Mouse (Mus musculus) T-helper 1 cell (primary cell): ENCODE measurements around the gene Ndufa4l2.

ENCODE experiments used
- in situ Hi-C: fragments of 300-600 bp; cut with MboI, MseI; formaldehyde crosslinking; loops from one replicate; pipeline ENCODE4 v1.15.1; 2025; ENCODE audit warnings: high pct_unique_total_duplicates

The Ndufa4l2 gene

GRCm38 (mm10) chr10:127509837-127510701, 4.7 kb upstream of the Ndufa4l2 start:
- in situ Hi-C loops = loop anchor here (5.0 to 10.0 kb wide), 2 partner anchors 32 to 575 kb away; partner anchors contain the start of gene Atp5b

- in situ Hi-C loops = loop anchor here (10.0 kb wide), 1 partner anchor 574 kb away; the partner anchor contains the start of gene Atp5b
Measured at GRCm38 (mm10) chr10:127510895-127511617, 3.7 kb upstream of the Ndufa4l2 start.

GRCm38 (mm10) chr10:127511634-127512306, 3.0 kb upstream of the Ndufa4l2 start:
- in situ Hi-C loops = loop anchor here (10.0 kb wide), 1 partner anchor 573 kb away; the partner anchor contains the start of gene Atp5b

GRCm38 (mm10) chr10:127512307-127512666, 2.5 kb upstream of the Ndufa4l2 start:
- in situ Hi-C loops = loop anchor here (10.0 kb wide), 1 partner anchor 573 kb away; the partner anchor contains the start of gene Atp5b

GRCm38 (mm10) chr10:127512813-127513212, 2.0 kb upstream of the Ndufa4l2 start:
- in situ Hi-C loops = loop anchor here (10.0 kb wide), 1 partner anchor 572 kb away; the partner anchor contains the start of gene Atp5b

GRCm38 (mm10) chr10:127513501-127514091, 1.2 kb upstream of the Ndufa4l2 start:
- in situ Hi-C loops = loop anchor here (10.0 kb wide), 1 partner anchor 571 kb away; the partner anchor contains the start of gene Atp5b

GRCm38 (mm10) chr10:127514111-127514698, 562 bp upstream of the Ndufa4l2 start:
- in situ Hi-C loops = loop anchor here (10.0 kb wide), 1 partner anchor 571 kb away; the partner anchor contains the start of gene Atp5b

GRCm38 (mm10) chr10:127515271-127515982, 660 bp downstream of the Ndufa4l2 start:
- in situ Hi-C loops = loop anchor here (10.0 kb wide), 1 partner anchor 569 kb away; the partner anchor contains the start of gene Atp5b

GRCm38 (mm10) chr10:127515983-127516459, 1.3 kb downstream of the Ndufa4l2 start:
- in situ Hi-C loops = loop anchor here (10.0 kb wide), 1 partner anchor 569 kb away; the partner anchor contains the start of gene Atp5b

- in situ Hi-C loops = loop anchor here (10.0 kb wide), 1 partner anchor 568 kb away; the partner anchor contains the start of gene Atp5b
Measured at GRCm38 (mm10) chr10:127516576-127517260, 2.0 kb downstream of the Ndufa4l2 start.

- in situ Hi-C loops = loop anchor here (10.0 kb wide), 1 partner anchor 567 kb away; the partner anchor contains the start of gene Atp5b
Measured at GRCm38 (mm10) chr10:127517941-127518340, 3.2 kb downstream of the Ndufa4l2 start.

GRCm38 (mm10) chr10:127519041-127519701, 4.4 kb downstream of the Ndufa4l2 start:
- in situ Hi-C loops = loop anchor here (10.0 kb wide), 1 partner anchor 566 kb away; the partner anchor contains the start of gene Atp5b

- in situ Hi-C loops = loop anchor here (10.0 kb wide), 1 partner anchor 565 kb away; the partner anchor contains the start of gene Atp5b
Measured at GRCm38 (mm10) chr10:127519903-127520713, 5.3 kb downstream of the Ndufa4l2 start.

- in situ Hi-C loops = no loop called here
Measured at GRCm38 (mm10) chr10:127520714-127521357, 6.1 kb downstream of the Ndufa4l2 start.

- in situ Hi-C loops = no loop called here
Measured at GRCm38 (mm10) chr10:127521611-127522080, 6.9 kb downstream of the Ndufa4l2 start.

GRCm38 (mm10) chr10:127522088-127522581, 7.4 kb downstream of the Ndufa4l2 start, which contains the start of gene Shmt2:
Gene Shmt2, minus strand, starts transcription at chr10:127522444.
- in situ Hi-C loops = no loop called here
